Mouse (Mus musculus): ENCODE results near the gene Taar3.

Gene Taar3

GRCm38 (mm10) chr10:23949508-23950005 is at the start of gene Taar3:
TSS of gene Taar3 (plus strand) at chr10:23949558.
- DNase-seq (ENCODE audit: low spot score in 2 of 2) = peak; percentile 43 to 51

DNA sequence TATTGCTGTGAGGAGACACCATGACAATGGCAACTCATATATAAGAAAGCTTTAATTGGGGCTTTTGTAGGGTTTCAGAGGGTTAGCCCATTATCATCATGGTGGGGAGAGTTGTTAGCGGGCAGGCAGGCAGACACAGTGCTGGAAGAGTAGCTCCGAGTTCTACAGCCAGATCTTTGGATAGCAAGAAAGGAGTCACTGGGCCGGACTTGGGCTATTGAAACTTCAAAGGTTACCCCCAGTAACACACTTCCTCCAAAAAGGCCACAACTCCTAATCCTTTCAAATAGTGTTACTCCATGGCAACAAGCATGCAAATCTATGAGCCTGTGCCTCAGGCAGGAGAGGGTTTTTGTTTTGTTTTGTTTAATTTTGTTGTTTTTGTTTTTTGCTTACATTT is 48.2 kb upstream of the Taar3 start:
- peak in 1 of 2 experiments; percentile 21 for DNase-seq (ENCODE audit: low spot score in 2 of 2)

DNA sequence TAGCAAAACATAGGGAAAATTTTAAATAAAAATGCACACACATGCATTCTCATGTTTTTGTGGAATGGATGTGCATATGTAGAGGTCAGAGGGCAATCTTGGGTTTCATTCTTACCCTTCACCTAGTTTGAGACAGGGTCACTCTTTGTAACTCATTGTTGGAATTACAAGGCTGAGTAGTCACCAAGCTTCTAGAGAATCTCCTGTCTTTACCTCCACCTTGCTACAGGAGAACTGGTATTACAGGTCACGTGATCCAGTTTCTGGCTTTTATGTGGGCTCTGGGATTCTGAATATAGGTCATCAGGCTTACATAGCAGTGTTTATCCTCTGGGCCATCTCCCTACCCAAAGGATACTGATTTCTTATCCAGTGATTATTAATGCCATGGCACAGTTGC is 43.7 kb upstream of the Taar3 start:
- no peak for DNase-seq (ENCODE audit: low spot score in 2 of 2)

DNA sequence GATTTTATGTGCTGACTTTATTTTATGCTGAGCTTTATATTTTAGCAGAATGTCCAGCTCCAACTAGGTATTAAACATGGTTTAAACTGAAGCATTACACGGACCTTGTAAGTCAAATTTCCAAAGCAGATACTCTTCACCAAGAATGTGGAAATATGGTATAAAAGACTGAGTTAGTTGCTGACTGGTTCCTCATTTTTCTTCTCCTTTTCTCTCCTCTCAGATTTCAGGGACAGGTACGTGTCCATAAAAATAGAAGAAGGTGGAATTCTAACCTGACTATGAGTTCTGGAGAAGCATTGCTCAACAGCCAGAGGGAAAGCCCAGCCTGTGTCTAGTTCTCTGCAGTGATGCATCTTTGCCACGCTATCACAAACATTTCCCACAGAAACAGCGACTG is 29.3 kb upstream of the Taar3 start, which contains the start of gene Taar1:
Taar1 (plus strand) TSS at position 301 of the 400 bp plus-strand sequence.
- no peak for DNase-seq (ENCODE audit: low spot score in 2 of 2)

- no peak for DNase-seq (ENCODE audit: low spot score in 2 of 2)
Measured at GRCm38 (mm10) chr10:23922468-23922867, 26.9 kb upstream of the Taar3 start.

GRCm38 (mm10) chr10:23923941-23924340 is 25.4 kb upstream of the Taar3 start:
- DNase-seq (ENCODE audit: low spot score in 2 of 2) = no peak

- DNase-seq (ENCODE audit: low spot score in 2 of 2) = no peak
Measured at GRCm38 (mm10) chr10:23937613-23938012, 11.7 kb upstream of the Taar3 start.

DNA sequence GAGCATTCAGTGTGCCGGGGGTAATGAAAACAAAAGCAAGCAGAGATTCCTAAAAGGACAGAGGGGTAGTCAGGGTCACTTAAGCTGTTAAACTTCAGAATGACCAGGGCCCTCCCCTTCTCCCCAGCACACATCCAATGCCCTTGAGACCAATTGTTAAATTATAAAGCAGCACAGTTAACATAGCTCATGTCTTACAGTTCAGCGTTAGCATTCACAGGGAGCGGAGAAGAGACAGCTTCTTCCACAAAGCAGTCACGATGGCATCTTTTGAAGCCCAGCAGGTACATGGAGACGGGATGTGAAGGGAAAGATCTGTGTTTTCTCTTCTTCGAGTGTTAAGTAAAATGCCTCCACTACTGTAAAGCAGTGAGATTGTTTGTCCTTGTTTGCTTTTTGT is 11.0 kb upstream of the Taar3 start, which contains the start of gene Taar2:
Taar2 (plus strand) TSS at position 261 of the 400 bp plus-strand sequence.
- no peak for DNase-seq (ENCODE audit: low spot score in 2 of 2)

- DNase-seq (ENCODE audit: low spot score in 2 of 2) = no peak
Measured at GRCm38 (mm10) chr10:23942465-23942864, 6.9 kb upstream of the Taar3 start.

DNA sequence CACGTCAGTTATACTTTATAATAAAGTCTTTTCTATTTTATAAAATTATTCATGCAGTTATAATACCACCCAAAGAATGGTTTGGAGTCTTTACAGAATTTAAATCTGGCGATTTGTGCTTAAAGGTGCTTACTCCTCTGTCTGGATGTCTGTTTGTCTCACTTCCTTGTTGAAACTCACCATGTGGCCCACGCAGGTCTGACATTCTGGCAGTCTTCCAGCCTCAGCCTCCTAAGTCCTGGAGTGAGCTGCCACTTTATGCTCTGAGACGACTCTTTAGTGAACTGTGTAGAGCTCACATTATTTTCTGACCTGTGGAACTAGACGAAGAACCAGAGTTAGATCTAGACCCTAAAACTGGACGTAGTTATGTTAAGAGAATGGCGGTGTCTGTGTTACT is 1.3 kb upstream of the Taar3 start:
- DNase-seq (ENCODE audit: low spot score in 2 of 2) = no peak

DNA sequence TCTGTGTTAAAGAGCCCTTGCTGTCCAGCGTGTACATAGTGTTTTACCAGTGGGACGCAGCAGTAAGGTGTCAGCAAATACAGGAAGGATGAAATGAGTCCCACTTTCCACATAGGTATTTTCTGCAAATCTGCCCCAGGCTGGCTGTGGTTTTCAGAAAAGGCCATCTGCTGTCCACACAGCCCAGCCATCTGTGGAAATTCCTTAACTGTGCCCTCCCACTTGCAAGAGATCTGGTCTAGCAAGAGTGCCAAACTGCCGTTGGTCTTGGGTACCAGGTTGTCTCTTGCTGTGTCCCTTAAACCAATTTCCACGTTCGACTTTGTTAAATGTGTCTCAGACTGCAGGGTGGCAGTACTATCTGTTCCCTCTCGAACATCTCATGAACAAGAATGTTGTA is 2.4 kb downstream of the Taar3 start:
- no peak for DNase-seq (ENCODE audit: low spot score in 2 of 2)

DNA sequence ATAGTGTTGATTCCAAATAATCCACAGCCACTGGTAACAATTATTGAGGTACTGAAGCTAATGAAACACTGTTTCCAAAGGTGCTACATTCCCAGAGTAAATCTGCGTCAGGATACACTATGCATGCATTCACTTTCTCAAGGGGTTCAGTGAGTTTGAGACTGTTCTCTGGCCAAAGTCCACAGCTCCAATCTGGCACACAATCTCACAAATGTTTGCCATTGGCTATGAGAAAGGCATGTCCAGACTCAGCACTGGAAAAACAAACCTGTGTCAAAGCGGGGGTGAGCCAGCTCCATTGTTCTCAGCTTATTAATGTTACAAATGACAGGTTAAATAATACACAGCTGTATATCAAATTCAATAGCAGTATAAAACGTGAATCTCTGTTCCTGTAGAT is 9.7 kb downstream of the Taar3 start:
- no peak for DNase-seq (ENCODE audit: low spot score in 2 of 2)

DNA sequence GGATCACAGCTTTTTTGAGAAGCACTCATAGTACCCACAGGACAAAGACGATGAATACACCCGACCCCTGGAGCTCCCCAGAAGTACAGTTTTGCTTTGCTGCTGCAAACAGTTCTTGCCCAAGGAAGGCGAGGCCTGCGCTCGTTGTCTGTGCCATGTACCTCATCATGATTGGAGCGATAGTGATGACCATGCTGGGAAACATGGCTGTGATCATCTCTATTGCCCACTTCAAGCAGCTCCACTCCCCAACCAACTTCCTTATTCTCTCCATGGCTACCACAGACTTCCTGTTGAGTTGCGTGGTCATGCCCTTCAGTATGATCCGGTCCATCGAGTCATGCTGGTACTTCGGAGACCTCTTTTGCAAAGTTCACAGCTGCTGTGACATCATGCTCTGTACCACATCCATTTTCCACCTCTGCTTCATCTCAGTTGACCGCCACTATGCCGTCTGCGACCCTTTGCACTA is 11.1 kb downstream of the Taar3 start, which contains the start of gene Taar4:
Taar4 (plus strand) TSS at position 51 of the 472 bp plus-strand sequence.
- no peak for DNase-seq (ENCODE audit: low spot score in 2 of 2)

GRCm38 (mm10) chr10:23963444-23963843 is 14.1 kb downstream of the Taar3 start:
- peak in 1 of 2 experiments; percentile 21 for DNase-seq (ENCODE audit: low spot score in 2 of 2)

DNA sequence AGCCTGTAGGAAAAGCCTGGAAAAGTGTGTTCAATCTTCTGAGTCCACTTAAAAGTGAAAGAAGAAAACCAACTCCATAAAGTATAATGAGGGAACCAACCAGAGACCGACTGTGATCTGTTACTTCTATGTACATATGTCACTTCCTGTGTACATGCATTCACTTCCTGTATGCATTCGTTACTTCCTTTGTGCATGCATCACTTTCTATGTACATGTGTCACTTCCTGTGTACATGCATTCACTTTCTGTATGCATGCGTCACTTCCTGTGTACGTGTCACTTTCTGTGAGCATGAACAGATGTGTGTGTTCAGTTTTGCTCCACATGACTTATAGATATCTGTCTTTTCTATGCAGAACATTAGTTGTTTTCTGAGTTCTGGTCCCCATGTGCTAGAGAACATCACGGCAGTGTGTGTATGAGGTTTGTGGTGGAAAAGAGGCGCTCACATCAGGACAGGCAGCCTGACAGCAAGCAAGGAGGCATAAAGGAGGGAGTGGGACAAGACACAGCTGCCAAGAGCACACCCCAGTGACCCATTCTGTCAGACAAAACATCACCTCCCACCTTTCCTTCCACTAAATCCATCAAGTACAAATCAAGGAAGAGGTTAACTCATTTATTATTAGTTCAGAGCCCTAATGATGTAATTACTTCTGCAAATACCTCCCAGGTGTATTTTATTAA is 15.7 kb downstream of the Taar3 start:
- DNase-seq (ENCODE audit: low spot score in 2 of 2) = no peak

DNA sequence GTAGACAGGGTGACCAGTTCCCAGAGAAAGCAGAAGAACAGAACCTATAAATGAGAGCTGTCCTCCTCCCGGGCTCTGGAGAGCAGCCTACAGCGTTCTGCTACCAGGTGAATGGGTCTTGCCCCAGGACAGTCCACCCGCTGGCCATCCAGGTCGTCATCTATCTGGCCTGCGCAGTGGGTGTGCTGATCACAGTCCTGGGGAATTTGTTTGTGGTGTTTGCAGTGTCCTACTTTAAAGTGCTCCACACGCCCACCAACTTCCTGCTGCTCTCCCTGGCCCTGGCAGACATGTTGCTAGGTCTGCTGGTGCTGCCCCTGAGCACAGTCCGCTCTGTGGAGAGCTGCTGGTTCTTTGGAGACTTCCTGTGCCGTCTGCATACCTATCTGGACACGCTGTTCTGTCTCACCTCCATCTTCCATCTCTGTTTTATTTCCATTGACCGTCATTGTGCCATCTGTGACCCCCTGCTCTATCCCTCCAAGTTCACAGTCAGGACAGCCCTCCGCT is 21.4 kb downstream of the Taar3 start, which contains the start of gene Taar5:
Taar5 (plus strand) TSS at position 51 of the 510 bp plus-strand sequence.
- DNase-seq (ENCODE audit: low spot score in 2 of 2) = no peak

GRCm38 (mm10) chr10:23971256-23971655 is 21.9 kb downstream of the Taar3 start:
- DNase-seq (ENCODE audit: low spot score in 2 of 2) = no peak

GRCm38 (mm10) chr10:23977958-23978357 is 28.6 kb downstream of the Taar3 start:
- DNase-seq (ENCODE audit: low spot score in 2 of 2) = no peak

DNA sequence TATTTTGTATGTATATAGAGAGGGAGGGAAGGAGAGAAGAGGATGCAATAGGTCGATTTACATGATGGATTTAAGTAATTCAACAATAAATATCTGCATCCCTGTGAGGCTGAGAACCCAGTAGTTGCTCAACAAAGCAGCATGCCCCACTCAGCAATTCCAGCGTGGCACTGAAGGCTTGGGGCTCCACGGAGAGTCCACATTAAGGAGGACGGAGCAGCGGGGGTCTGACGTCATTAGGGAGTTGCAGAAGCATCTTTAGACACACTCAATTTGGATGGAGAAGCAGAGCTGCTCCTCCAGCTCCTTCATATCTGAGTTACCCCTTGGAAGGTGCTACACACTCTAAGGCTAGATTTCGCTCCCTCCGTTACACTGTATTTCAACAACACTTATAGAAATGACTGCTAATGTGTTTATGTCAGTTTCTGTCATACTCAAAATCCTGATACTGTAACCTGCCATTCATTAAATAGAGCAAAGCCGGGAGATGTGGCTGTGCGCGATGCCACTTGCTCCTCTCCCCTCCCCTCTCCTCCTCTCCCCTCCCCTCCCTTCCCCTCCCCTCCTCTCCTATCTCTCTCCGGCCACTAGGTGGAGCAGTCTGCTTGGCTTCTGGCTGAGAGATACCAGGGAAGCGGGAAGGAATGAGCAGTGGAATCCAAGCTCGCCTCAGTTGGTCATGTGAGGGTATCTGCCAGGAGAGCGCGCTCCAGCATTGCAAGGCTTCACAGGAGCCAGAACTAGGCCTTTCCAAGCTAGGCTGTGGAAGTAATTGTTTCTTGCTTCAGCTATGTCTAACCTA is 29.7 kb downstream of the Taar3 start:
- DNase-seq (ENCODE audit: low spot score in 2 of 2) = peak; percentile 75 to 86

DNA sequence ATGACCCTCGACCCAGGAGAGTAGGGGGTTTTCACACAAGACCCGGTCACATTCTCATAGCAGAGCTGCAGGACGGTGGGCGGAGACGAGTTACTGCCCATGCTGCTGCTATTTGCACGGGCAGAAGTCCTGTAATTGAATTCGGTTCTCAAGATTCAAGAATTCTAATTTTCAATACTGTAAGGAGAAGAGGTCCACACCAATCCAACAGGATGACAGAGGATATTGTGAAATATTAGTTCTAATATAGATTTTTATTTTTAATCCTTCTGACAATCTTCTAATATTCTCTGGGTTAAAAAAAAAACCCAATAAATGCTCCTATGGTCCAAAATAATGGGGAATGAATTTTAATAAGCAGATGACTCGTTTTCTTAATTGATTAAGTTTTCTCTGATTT is 36.2 kb downstream of the Taar3 start, which contains the start of gene Taar6:
Taar6 (minus strand) TSS at position 101 of the 400 bp plus-strand sequence.
- no peak for DNase-seq (ENCODE audit: low spot score in 2 of 2)

DNA sequence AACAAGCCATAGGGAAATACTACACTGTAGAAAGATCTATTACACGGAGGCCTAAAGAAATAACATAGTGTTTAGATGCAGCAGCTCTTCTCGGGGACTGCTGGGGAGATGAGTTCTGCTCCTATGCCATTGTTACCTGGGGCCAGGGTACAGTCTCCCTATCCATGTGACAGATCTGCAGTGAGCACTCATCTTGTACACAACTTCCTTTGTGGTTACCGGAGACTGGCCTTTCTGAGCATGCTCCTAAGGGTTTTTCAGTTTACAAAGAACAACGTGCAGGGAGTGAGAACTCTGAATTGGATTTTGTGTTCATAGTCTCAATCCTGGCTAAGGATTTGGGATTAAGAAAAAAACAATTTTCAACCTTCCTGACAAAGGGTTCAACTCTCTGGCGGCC is 37.1 kb downstream of the Taar3 start:
- no peak for DNase-seq (ENCODE audit: low spot score in 2 of 2)

- DNase-seq (ENCODE audit: low spot score in 2 of 2) = no peak
Measured at GRCm38 (mm10) chr10:23993381-23993780, 44.0 kb downstream of the Taar3 start, which contains the start of gene Taar7a. TSS of gene Taar7a (minus strand) at chr10:23993481.
